Mouse (Mus musculus) retina, embryonic 14.5 days (tissue): ENCODE data around the gene Gm16223.

Experiments used
- DNase-seq: peaks from one replicate; pipeline ENCODE4 v3.0.0-alpha.2; 2015; ENCODE audit warnings: low spot score

Gm16223 gene

GRCm38 (mm10) chr5:42224840-42225239 is 157.1 kb downstream of the Gm16223 start:
- DNase-seq: no peak

GRCm38 (mm10) chr5:42228631-42229030 is 160.9 kb downstream of the Gm16223 start:
- DNase-seq: no peak

- no peak for DNase-seq
Measured at GRCm38 (mm10) chr5:42239291-42239690, 171.5 kb downstream of the Gm16223 start.

GRCm38 (mm10) chr5:42239806-42240205 is 172.0 kb downstream of the Gm16223 start:
- no peak for DNase-seq

- DNase-seq: no peak
Measured at GRCm38 (mm10) chr5:42250376-42250775, 182.6 kb downstream of the Gm16223 start.
